Mouse (Mus musculus): ENCODE data around the gene Fasn.

DNA sequence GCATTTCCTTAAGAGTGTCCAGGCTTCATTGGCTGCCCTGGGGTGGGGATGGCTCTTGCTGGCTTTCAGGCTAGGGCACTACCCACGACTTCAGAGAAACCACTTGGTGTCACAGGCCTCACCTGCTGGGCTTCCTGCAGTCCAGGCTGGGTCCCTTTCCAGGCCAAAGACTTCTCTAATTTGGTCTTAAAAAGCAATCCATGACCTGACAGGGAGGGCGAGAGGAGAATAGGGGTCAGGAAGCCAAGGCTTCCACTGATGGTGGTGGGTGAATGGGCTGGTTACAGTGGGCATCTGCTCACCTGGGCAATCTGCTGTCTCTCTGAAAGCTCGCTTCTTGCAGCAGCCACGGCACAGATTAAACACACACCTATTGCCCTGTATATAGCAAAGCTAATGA is 35.0 kb downstream of the Fasn start:
- no peak for TF ChIP-seq CTCF (IDR thresholded peaks at IDR 0.05; ENCODE audit: control insufficient read depth, insufficient read depth, insufficient read length)
- no peak for TF ChIP-seq MYOD1 (IDR thresholded peaks at IDR 0.05; ENCODE audit: control insufficient read depth, insufficient read length, low read depth)
- no peak for TF ChIP-seq CEBPB (IDR thresholded peaks at IDR 0.05; ENCODE audit: low read depth)

Measured in C2C12 (cell line).